Mouse (Mus musculus): ENCODE data around the gene Kalrn. TPM values are rescaled to one million over a fixed set of nuclear protein-coding genes. Genes with fewer than 3 reads are reported as not detected.

Gene Kalrn
- total RNA-seq, 2 experiments from 2014 or later = 0.94 TPM; not detected in 1

Other genes with a start within 250 kb of the Kalrn start
- gene Ropn1, start 76.4 kb upstream of the Kalrn start, total RNA-seq (2015; ENCODE audit: low replicate concordance) = not detected in 2 replicates
- gene Ropn1, start 76.4 kb upstream of the Kalrn start, total RNA-seq (2017; ENCODE audit: low replicate concordance) = not detected in 2 replicates
- gene Ccdc14, start 117.1 kb upstream of the Kalrn start, total RNA-seq (2015; ENCODE audit: low replicate concordance) = 2.1 and 3.1 TPM in 2 replicates
- gene Ccdc14, start 117.1 kb upstream of the Kalrn start, total RNA-seq (2017; ENCODE audit: low replicate concordance) = 1.4 and 2.0 TPM in 2 replicates
- gene Mylk, start 171.7 kb upstream of the Kalrn start, total RNA-seq (2015; ENCODE audit: low replicate concordance) = 0.38 and 0.63 TPM in 2 replicates
- gene Mylk, start 171.7 kb upstream of the Kalrn start, total RNA-seq (2017; ENCODE audit: low replicate concordance) = 0.85 and 1.1 TPM in 2 replicates